Mouse (Mus musculus): ENCODE data around the gene Gltp. TPM values are rescaled to one million over a fixed set of nuclear protein-coding genes. Genes with fewer than 3 reads are reported as not detected.

The Gltp gene
- polyA plus RNA-seq (2014; fragmentation: Nextera tagmentation; extraction: Ambion mirVana) = 51.3 and 53.4 TPM in 2 replicates

- Histone ChIP-seq H3K4me2 (peak within 1 kb of the TSS; percentile 92), H3K36me3 (ENCODE audit: control insufficient read depth, insufficient read depth, low read length) (no peaks in the 10 kb centered on the region), H3K4me1 (replicated peaks; ENCODE audit: control insufficient read depth, insufficient read depth, low read length) (peaks cover 13% of the 10 kb centered on the region), H3K27me3 (replicated peaks; ENCODE audit: control insufficient read depth, insufficient read depth, low read length) (no peaks in the 10 kb centered on the region), H3K27ac (ENCODE audit: low read depth, low read length) (no peak within 1 kb of the TSS; the same call in 1 of the 2 replicates), H3K9ac (ENCODE audit: low read depth, low read length) (peak within 1 kb of the TSS; percentile 77), H3K9me3 (ENCODE audit: control insufficient read depth, low read length) (no peaks in the 10 kb centered on the region), H3K4me3 (ENCODE audit: low read depth, low read length) (peak within 1 kb of the TSS; percentile 74)
- 4% methylated on average over 67 of the region's 75 CpGs for WGBS
- ATAC-seq (replicated peaks; ENCODE audit: low FRiP score) (peak; percentile 96), DNase-seq (ENCODE audit: low spot score) (peak; percentile 90)
These were observed at the start of gene Gltp for GRCm38 (mm10) chr5:114690633-114691567. TSS of gene Gltp (minus strand) at chr5:114690984.

GRCm38 (mm10) chr5:114738707-114739241 is 48.0 kb upstream of the Gltp start:
- ATAC-seq (replicated peaks; ENCODE audit: low FRiP score) (peak; percentile 15; the same call in 1 of the 2 replicates), DNase-seq (ENCODE audit: low spot score) (no peak)
- no peak overlapping the region for H3K4me3 ChIP-seq (ENCODE audit: low read depth, low read length)
- H3K4me2 ChIP-seq = no peak overlapping the region
- H3K27me3 ChIP-seq (replicated peaks; ENCODE audit: control insufficient read depth, insufficient read depth, low read length) = no peaks in the 10 kb centered on the region
- no peak overlapping the region for H3K9ac ChIP-seq (ENCODE audit: low read depth, low read length)
- no peak overlapping the region for H3K27ac ChIP-seq (ENCODE audit: low read depth, low read length)
- 83% methylated on average over 12 of the region's 12 CpGs for WGBS
- no peaks in the 10 kb centered on the region for H3K9me3 ChIP-seq (ENCODE audit: control insufficient read depth, low read length)
- no peaks in the 10 kb centered on the region; the same call in 1 of the 2 replicates for H3K4me1 ChIP-seq (replicated peaks; ENCODE audit: control insufficient read depth, insufficient read depth, low read length)
- H3K36me3 ChIP-seq (ENCODE audit: control insufficient read depth, insufficient read depth, low read length) = peaks cover 38% of the 10 kb centered on the region

- no peak overlapping the region for H3K9ac ChIP-seq (ENCODE audit: low read depth, low read length)
- peaks cover 48% of the 10 kb centered on the region for H3K36me3 ChIP-seq (ENCODE audit: control insufficient read depth, insufficient read depth, low read length)
- H3K4me1 ChIP-seq (replicated peaks; ENCODE audit: control insufficient read depth, insufficient read depth, low read length) = no peaks in the 10 kb centered on the region; the same call in 1 of the 2 replicates
- 90% methylated on average over 21 of the region's 21 CpGs for WGBS
- DNase-seq (ENCODE audit: low spot score) (no peak), ATAC-seq (replicated peaks; ENCODE audit: low FRiP score) (no peak)
- H3K27me3 ChIP-seq (replicated peaks; ENCODE audit: control insufficient read depth, insufficient read depth, low read length) = no peaks in the 10 kb centered on the region
- H3K4me2 ChIP-seq = no peak overlapping the region
- H3K27ac ChIP-seq (ENCODE audit: low read depth, low read length) = no peak overlapping the region
- no peaks in the 10 kb centered on the region for H3K9me3 ChIP-seq (ENCODE audit: control insufficient read depth, low read length)
- no peak overlapping the region for H3K4me3 ChIP-seq (ENCODE audit: low read depth, low read length)
These were observed 46.5 kb upstream of the Gltp start for GRCm38 (mm10) chr5:114737090-114737887.

GRCm38 (mm10) chr5:114733606-114734005 is 42.8 kb upstream of the Gltp start:
- Histone ChIP-seq H3K9me3 (ENCODE audit: control insufficient read depth, low read length) (no peaks in the 10 kb centered on the region), H3K27me3 (replicated peaks; ENCODE audit: control insufficient read depth, insufficient read depth, low read length) (no peaks in the 10 kb centered on the region), H3K4me2 (no peak overlapping the region), H3K36me3 (ENCODE audit: control insufficient read depth, insufficient read depth, low read length) (peaks cover 52% of the 10 kb centered on the region), H3K4me1 (replicated peaks; ENCODE audit: control insufficient read depth, insufficient read depth, low read length) (no peaks in the 10 kb centered on the region; the same call in 1 of the 2 replicates), H3K4me3 (ENCODE audit: low read depth, low read length) (no peak overlapping the region), H3K9ac (ENCODE audit: low read depth, low read length) (no peak overlapping the region), H3K27ac (ENCODE audit: low read depth, low read length) (no peak overlapping the region)
- DNase-seq (ENCODE audit: low spot score) (no peak), ATAC-seq (replicated peaks; ENCODE audit: low FRiP score) (no peak)
- 93% methylated on average over 15 of the region's 15 CpGs for WGBS

GRCm38 (mm10) chr5:114731969-114732368 is 41.2 kb upstream of the Gltp start:
- H3K4me1 ChIP-seq (replicated peaks; ENCODE audit: control insufficient read depth, insufficient read depth, low read length) = no peaks in the 10 kb centered on the region
- no peaks in the 10 kb centered on the region for H3K9me3 ChIP-seq (ENCODE audit: control insufficient read depth, low read length)
- no peaks in the 10 kb centered on the region for H3K27me3 ChIP-seq (replicated peaks; ENCODE audit: control insufficient read depth, insufficient read depth, low read length)
- WGBS = 92% methylated on average over 15 of the region's 15 CpGs
- no peak overlapping the region for H3K27ac ChIP-seq (ENCODE audit: low read depth, low read length)
- no peak overlapping the region for H3K4me2 ChIP-seq
- DNase-seq (ENCODE audit: low spot score) = no peak
- no peak for ATAC-seq (replicated peaks; ENCODE audit: low FRiP score)
- H3K4me3 ChIP-seq (ENCODE audit: low read depth, low read length) = no peak overlapping the region
- peaks cover 46% of the 10 kb centered on the region for H3K36me3 ChIP-seq (ENCODE audit: control insufficient read depth, insufficient read depth, low read length)
- no peak overlapping the region for H3K9ac ChIP-seq (ENCODE audit: low read depth, low read length)

- Histone ChIP-seq H3K4me3 (ENCODE audit: low read depth, low read length) (no peak overlapping the region), H3K4me1 (replicated peaks; ENCODE audit: control insufficient read depth, insufficient read depth, low read length) (no peaks in the 10 kb centered on the region), H3K36me3 (ENCODE audit: control insufficient read depth, insufficient read depth, low read length) (peaks cover 42% of the 10 kb centered on the region), H3K27ac (ENCODE audit: low read depth, low read length) (no peak overlapping the region), H3K9me3 (ENCODE audit: control insufficient read depth, low read length) (no peaks in the 10 kb centered on the region), H3K27me3 (replicated peaks; ENCODE audit: control insufficient read depth, insufficient read depth, low read length) (no peaks in the 10 kb centered on the region), H3K4me2 (no peak overlapping the region), H3K9ac (ENCODE audit: low read depth, low read length) (no peak overlapping the region)
- DNase-seq (ENCODE audit: low spot score) = no peak
- ATAC-seq (replicated peaks; ENCODE audit: low FRiP score) = no peak
- WGBS = 72% methylated on average over 6 of the region's 6 CpGs
These were observed 40.7 kb upstream of the Gltp start for GRCm38 (mm10) chr5:114731498-114731897.

GRCm38 (mm10) chr5:114730129-114730528 is 39.3 kb upstream of the Gltp start:
- peaks cover 32% of the 10 kb centered on the region for H3K36me3 ChIP-seq (ENCODE audit: control insufficient read depth, insufficient read depth, low read length)
- H3K27me3 ChIP-seq (replicated peaks; ENCODE audit: control insufficient read depth, insufficient read depth, low read length) = no peaks in the 10 kb centered on the region
- no peak overlapping the region for H3K27ac ChIP-seq (ENCODE audit: low read depth, low read length)
- ATAC-seq (replicated peaks; ENCODE audit: low FRiP score) (no peak), DNase-seq (ENCODE audit: low spot score) (no peak)
- WGBS = 79% methylated on average over 10 of the region's 10 CpGs
- no peak overlapping the region for H3K4me2 ChIP-seq
- no peak overlapping the region for H3K4me3 ChIP-seq (ENCODE audit: low read depth, low read length)
- H3K4me1 ChIP-seq (replicated peaks; ENCODE audit: control insufficient read depth, insufficient read depth, low read length) = no peaks in the 10 kb centered on the region
- no peak overlapping the region for H3K9ac ChIP-seq (ENCODE audit: low read depth, low read length)
- H3K9me3 ChIP-seq (ENCODE audit: control insufficient read depth, low read length) = no peaks in the 10 kb centered on the region

GRCm38 (mm10) chr5:114728160-114728559 is 37.4 kb upstream of the Gltp start:
- 92% methylated on average over 10 of the region's 10 CpGs for WGBS
- ATAC-seq (replicated peaks; ENCODE audit: low FRiP score) (no peak), DNase-seq (ENCODE audit: low spot score) (no peak)
- Histone ChIP-seq H3K9ac (ENCODE audit: low read depth, low read length) (no peak overlapping the region), H3K36me3 (ENCODE audit: control insufficient read depth, insufficient read depth, low read length) (peaks cover 28% of the 10 kb centered on the region), H3K9me3 (ENCODE audit: control insufficient read depth, low read length) (no peaks in the 10 kb centered on the region), H3K4me1 (replicated peaks; ENCODE audit: control insufficient read depth, insufficient read depth, low read length) (no peaks in the 10 kb centered on the region), H3K27me3 (replicated peaks; ENCODE audit: control insufficient read depth, insufficient read depth, low read length) (no peaks in the 10 kb centered on the region), H3K4me3 (ENCODE audit: low read depth, low read length) (no peak overlapping the region), H3K27ac (ENCODE audit: low read depth, low read length) (no peak overlapping the region), H3K4me2 (no peak overlapping the region)
